Mouse (Mus musculus) limb, embryonic 15.5 days (tissue): Measurements from ENCODE around the gene Reep1. TPM values are rescaled to one million over a fixed set of nuclear protein-coding genes. Genes with fewer than 3 reads are reported as not detected.

Source experiments
- ATAC-seq: fragments of 200-750 bp; cut with Nextera tagmentation; 2 replicates; pipeline ENCODE4 v1.8.0; 2017; ENCODE audit warnings: low read depth, moderate TSS enrichment; ENCODE audit not compliant: insufficient number of reproducible peaks, low FRiP score, low TSS enrichment
- H3K27ac ChIP-seq: fragments of 300-500 bp; sonication (generic); 2 replicates; pipeline ENCODE4 v1.5.1; 2015; ENCODE audit warnings: moderate library complexity, mild to moderate bottlenecking, inconsistent platforms
- H3K27me3 ChIP-seq: fragments of 300-500 bp; sonication (generic); 2 replicates; pipeline ENCODE4 v1.6.1; 2015; ENCODE audit warnings: inconsistent platforms
- H3K36me3 ChIP-seq: fragments of 300-500 bp; sonication (generic); 2 replicates; pipeline ENCODE4 v1.6.1; 2015; ENCODE audit warnings: inconsistent platforms
- H3K4me1 ChIP-seq: fragments of 300-500 bp; sonication (generic); 2 replicates; pipeline ENCODE4 v1.6.1; 2015; ENCODE audit warnings: inconsistent platforms
- H3K4me2 ChIP-seq: fragments of 300-500 bp; sonication (generic); 2 replicates; pipeline ENCODE4 v1.6.1; 2015; ENCODE audit warnings: mild to moderate bottlenecking, inconsistent platforms
- H3K4me3 ChIP-seq: fragments of 300-500 bp; sonication (generic); 2 replicates; pipeline ENCODE4 v1.5.1; 2015; ENCODE audit warnings: mild to moderate bottlenecking, inconsistent platforms
- H3K9ac ChIP-seq: fragments of 300-500 bp; sonication (generic); 2 replicates; pipeline ENCODE4 v1.6.1; 2015; ENCODE audit warnings: inconsistent platforms
- H3K9me3 ChIP-seq: fragments of 300-500 bp; sonication (generic); 2 replicates; pipeline ENCODE4 v1.6.1; 2016; ENCODE audit warnings: inconsistent platforms
- WGBS: fragments of 180-500 bp; shearing (Covaris S2); methylation state at CpG from one replicate; pipeline ENCODE4 v1.1.7; 2015; 5-methylcytosine and 5-hydroxymethylcytosine counted together
- polyA plus RNA-seq: library from polyadenylated mRNA; unstranded; fragments of >200 nt; fragmentation: Nextera tagmentation; extraction: Ambion mirVana; gene quantifications from 2 replicates; pipeline ENCODE4 v1.2.1, GENCODE M21; 2015

Reep1 gene
- polyA plus RNA-seq, 1 experiment from 2014 or later = 13.5 TPM

DNA sequence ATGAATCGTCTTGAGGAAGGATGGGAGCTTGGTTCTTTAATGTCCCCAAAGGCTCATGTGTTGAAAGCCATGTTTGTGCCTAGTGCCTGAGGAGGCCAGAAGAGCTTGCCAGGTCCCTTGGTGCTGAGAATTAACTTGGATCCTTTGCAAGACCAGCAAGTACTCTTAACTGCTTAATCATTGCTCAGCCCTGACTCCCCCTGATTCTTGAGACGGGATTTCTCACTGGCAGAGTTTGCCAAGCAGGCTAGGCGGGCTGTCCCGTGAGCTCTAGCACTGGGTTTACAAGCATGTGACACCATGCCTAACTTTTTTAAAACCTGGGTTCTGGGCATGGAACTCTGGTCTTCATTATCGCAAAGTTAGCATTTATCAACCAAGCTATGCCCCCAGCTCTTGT is 7.6 kb downstream of the Reep1 start:
- H3K4me1 ChIP-seq = 0 out of 2 replicates have a peak, but pooled peaks cover 3% of the 10 kb centered on the region
- no peaks in the 10 kb centered on the region for H3K9me3 ChIP-seq
- WGBS = 32% methylated on average over 5 of the region's 5 CpGs
- H3K4me3 ChIP-seq = no peak overlapping the region
- H3K9ac ChIP-seq = no peak overlapping the region
- H3K36me3 ChIP-seq = no peaks in the 10 kb centered on the region
- no peak overlapping the region for H3K4me2 ChIP-seq
- no peak for ATAC-seq
- no peak overlapping the region for H3K27ac ChIP-seq
- H3K27me3 ChIP-seq = no peaks in the 10 kb centered on the region

DNA sequence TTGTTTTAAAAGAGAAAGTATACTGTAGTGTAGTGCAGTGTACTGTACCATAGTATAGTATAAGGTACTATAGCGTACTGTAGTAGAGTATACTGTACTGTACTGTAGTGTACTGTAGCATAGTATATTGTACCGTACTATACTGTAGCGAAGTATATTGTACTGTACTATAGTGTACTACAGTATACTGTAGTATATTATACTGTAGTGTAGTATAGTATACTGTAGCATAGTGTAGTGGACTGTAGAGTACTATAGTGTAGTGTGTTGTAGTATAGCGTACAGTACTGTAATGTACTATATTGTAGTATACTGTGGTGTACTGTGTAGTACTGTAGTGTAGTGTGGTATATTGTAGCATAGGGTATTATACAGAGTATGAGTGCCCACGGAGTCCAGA is 9.1 kb downstream of the Reep1 start:
- Histone ChIP-seq H3K9ac (no peak overlapping the region), H3K27ac (no peak overlapping the region), H3K4me3 (no peak overlapping the region), H3K27me3 (no peaks in the 10 kb centered on the region), H3K36me3 (no peaks in the 10 kb centered on the region), H3K4me2 (no peak overlapping the region), H3K4me1 (0 out of 2 replicates have a peak, but pooled peaks cover 3% of the 10 kb centered on the region), H3K9me3 (no peaks in the 10 kb centered on the region)
- ATAC-seq = no peak
- WGBS = 90% methylated on average over 5 of the region's 5 CpGs

DNA sequence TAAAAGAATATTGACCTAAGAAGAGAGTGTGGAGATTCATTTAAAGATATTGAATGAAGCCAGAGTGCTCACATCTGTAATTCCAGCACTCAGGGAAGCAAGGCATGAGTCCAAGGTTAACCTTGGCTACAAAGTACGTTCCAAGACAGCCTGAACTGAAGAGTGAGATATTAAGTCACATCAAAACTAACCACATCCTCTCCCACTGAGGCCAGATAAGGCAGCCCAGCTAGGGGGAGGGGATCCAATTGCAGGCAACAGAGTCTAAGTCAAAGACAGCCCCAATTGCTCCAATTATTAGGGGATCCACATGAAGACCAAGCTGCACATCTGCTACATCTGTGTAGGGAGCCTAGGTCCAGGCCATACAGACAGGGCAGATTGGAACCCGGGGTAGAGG is 11.0 kb downstream of the Reep1 start:
- H3K9ac ChIP-seq = no peak overlapping the region
- no peak overlapping the region for H3K27ac ChIP-seq
- 63% methylated on average over 2 of the region's 2 CpGs for WGBS
- no peak overlapping the region for H3K4me2 ChIP-seq
- no peaks in the 10 kb centered on the region for H3K36me3 ChIP-seq
- H3K27me3 ChIP-seq = no peaks in the 10 kb centered on the region
- no peak overlapping the region for H3K4me3 ChIP-seq
- 0 out of 2 replicates have a peak, but pooled peaks cover 7% of the 10 kb centered on the region for H3K4me1 ChIP-seq
- H3K9me3 ChIP-seq = no peaks in the 10 kb centered on the region
- ATAC-seq = no peak

DNA sequence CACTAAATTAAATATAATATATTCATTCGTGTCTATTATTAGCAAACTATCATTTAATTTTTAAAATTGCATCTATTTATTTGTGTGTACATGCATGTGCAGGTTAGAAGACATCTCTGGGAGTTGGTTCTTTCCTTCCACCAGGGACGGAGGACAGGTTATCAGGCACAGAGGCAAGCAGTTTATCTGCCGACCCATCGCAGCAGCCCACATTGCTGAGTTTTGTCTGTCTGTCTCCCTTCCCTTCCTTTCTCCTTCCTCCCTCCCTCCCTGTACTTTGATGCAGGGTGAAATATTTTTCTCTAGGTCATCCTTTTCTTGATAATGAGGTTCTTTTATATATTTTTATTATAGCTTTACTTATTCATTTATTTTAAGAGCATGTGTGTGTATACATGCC is 11.9 kb downstream of the Reep1 start:
- H3K4me2 ChIP-seq = no peak overlapping the region
- H3K36me3 ChIP-seq = no peaks in the 10 kb centered on the region
- no peaks in the 10 kb centered on the region for H3K27me3 ChIP-seq
- H3K9ac ChIP-seq = no peak overlapping the region
- H3K27ac ChIP-seq = no peak overlapping the region
- peaks cover 11% of the 10 kb centered on the region; the same call in 1 of the 2 replicates for H3K4me1 ChIP-seq
- WGBS = 87% methylated on average over 4 of the region's 4 CpGs
- ATAC-seq = no peak
- no peak overlapping the region for H3K4me3 ChIP-seq
- no peaks in the 10 kb centered on the region for H3K9me3 ChIP-seq

DNA sequence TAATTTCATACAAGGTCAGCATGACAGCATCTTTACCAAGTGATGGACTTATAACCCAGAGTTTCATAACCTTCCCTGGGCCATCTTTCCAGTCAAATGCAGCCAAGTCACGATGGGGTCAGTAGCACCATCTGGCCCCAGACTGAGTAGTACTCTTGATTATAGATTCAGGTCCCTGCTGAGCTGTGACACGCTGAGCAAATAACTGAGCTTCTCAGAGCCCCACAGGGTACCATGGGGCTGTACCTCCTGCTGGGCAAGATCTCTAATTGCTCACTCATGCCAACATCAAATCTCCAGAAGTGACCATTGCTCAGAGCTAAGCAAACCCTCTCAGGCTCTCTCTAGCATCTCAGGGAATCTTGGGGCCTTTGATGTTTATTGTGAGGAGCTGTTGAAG is 15.6 kb downstream of the Reep1 start:
- no peak overlapping the region for H3K27ac ChIP-seq
- H3K9me3 ChIP-seq = no peaks in the 10 kb centered on the region
- H3K27me3 ChIP-seq = no peaks in the 10 kb centered on the region
- H3K4me3 ChIP-seq = no peak overlapping the region
- H3K4me1 ChIP-seq = peaks cover 8% of the 10 kb centered on the region; the same call in 1 of the 2 replicates
- WGBS = 31% methylated on average over 2 of the region's 2 CpGs
- no peak overlapping the region for H3K4me2 ChIP-seq
- H3K9ac ChIP-seq = no peak overlapping the region
- H3K36me3 ChIP-seq = no peaks in the 10 kb centered on the region
- ATAC-seq = no peak

DNA sequence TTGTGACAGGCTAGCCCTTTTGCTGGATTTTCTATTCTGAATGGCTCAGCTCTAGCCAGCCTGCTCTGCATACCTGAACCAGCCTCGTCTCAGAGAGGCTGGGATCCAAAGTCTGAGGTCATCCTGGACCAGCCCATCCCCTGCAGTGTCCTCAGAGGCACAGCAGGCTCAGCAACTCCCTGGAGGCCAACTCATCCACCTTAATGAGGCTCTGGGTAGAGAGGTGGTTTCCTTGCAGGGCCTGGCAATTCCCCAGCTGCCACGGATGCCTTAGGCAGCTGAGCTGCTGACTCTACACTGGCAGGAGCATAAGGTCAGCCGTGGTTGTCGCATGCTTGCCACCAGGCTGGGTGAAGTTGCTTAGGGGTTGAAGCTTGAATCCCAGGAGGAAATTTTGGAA is 16.2 kb downstream of the Reep1 start:
- no peak overlapping the region for H3K9ac ChIP-seq
- no peak overlapping the region for H3K27ac ChIP-seq
- no peaks in the 10 kb centered on the region for H3K36me3 ChIP-seq
- H3K4me2 ChIP-seq = no peak overlapping the region
- H3K27me3 ChIP-seq = no peaks in the 10 kb centered on the region
- no peak for ATAC-seq
- H3K4me3 ChIP-seq = no peak overlapping the region
- 33% methylated on average over 4 of the region's 4 CpGs for WGBS
- H3K4me1 ChIP-seq = peaks cover 8% of the 10 kb centered on the region; the same call in 1 of the 2 replicates
- no peaks in the 10 kb centered on the region for H3K9me3 ChIP-seq

DNA sequence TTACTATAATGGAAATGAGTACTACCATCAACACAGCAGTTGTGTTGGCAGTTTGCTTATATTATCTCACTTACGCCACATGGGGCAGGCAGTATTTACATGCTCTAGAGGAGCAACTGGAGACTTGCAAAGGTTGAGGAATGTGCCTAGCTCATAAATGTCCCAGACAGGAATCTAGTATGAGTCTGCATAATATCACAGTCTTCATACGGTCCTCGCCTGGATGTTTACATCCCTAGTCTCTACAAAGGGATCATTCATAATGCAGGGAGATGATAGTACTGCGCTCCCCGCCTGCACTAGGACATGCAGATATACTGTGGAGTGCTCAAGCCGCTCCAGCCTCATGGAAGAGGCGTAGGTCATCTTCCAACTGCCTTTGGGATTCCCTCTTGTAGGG is 19.3 kb downstream of the Reep1 start:
- ATAC-seq = 0 out of 2 replicates have a peak, but pooled peaks have one; percentile 63
- Histone ChIP-seq H3K36me3 (no peaks in the 10 kb centered on the region), H3K27me3 (no peaks in the 10 kb centered on the region), H3K4me1 (peaks cover 8% of the 10 kb centered on the region; the same call in 1 of the 2 replicates), H3K27ac (no peak overlapping the region), H3K4me3 (no peak overlapping the region), H3K9me3 (no peaks in the 10 kb centered on the region), H3K4me2 (no peak overlapping the region), H3K9ac (no peak overlapping the region)
- 76% methylated on average over 7 of the region's 7 CpGs for WGBS

DNA sequence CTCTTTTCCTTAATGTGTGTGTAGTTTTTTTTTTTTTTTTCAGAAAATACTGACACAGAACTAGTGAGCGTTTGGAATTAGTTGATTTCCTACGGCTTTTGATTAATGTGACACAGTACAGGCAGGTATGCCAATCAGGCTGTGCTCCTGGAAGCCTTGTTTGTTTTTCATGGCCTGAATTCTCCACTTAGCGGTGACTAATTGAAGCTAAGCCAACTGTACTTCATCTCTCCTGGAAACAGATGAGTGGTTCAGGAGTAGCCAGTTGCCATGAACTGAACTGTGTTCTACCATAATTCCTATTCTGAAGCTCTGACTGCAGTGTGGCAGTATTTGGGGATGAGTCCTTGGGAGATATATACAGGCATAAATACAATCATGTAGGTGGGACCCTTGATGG is 20.9 kb downstream of the Reep1 start:
- 77% methylated on average over 3 of the region's 3 CpGs for WGBS
- H3K9me3 ChIP-seq = no peaks in the 10 kb centered on the region
- H3K4me1 ChIP-seq = peaks cover 4% of the 10 kb centered on the region; the same call in 1 of the 2 replicates
- H3K4me2 ChIP-seq = no peak overlapping the region
- ATAC-seq = no peak
- H3K4me3 ChIP-seq = no peak overlapping the region
- no peaks in the 10 kb centered on the region for H3K27me3 ChIP-seq
- no peak overlapping the region for H3K9ac ChIP-seq
- no peaks in the 10 kb centered on the region for H3K36me3 ChIP-seq
- H3K27ac ChIP-seq = no peak overlapping the region

DNA sequence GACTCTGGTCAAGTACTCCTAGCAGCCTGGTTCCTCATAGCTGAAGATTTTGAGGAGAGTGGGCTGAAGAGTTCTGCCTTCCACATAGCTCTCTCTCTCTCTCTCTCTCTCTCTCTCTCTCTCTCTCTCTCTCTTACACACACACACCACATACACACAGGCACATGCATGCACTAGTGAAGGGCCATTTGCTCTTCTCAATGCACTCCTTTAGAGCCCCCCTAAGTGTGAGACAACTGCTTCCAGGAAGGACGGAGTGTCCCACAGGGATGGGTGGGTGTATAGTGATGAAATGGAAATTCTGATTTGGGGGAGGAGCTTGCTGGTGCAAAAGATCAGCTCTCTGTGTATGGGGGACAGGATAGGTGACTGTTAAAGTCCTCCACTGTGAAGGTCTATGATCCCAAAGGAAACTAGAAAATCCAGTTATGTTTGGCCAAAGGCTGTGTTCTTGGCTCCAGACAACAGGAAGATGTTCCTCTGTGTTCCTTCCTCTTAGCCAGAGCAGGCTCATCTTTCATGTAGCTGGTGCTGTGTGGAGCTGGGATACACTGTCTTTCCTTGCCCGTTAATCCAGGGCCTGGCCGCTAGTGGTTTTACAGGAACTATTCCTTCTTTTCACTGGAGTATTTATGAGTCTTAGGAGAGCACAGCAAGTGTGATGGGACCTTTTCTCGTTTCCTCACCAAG is 27.7 kb downstream of the Reep1 start:
- Histone ChIP-seq H3K4me1 (peaks cover 14% of the 10 kb centered on the region), H3K4me2 (no peak overlapping the region), H3K27ac (0 out of 2 replicates have a peak overlapping the region, but pooled peaks have one; percentile 4), H3K4me3 (no peak overlapping the region), H3K36me3 (no peaks in the 10 kb centered on the region), H3K27me3 (no peaks in the 10 kb centered on the region), H3K9ac (no peak overlapping the region), H3K9me3 (no peaks in the 10 kb centered on the region)
- 25% methylated on average over 4 of the region's 4 CpGs for WGBS
- ATAC-seq = peak; percentile 31; the same call in 1 of the 2 replicates

DNA sequence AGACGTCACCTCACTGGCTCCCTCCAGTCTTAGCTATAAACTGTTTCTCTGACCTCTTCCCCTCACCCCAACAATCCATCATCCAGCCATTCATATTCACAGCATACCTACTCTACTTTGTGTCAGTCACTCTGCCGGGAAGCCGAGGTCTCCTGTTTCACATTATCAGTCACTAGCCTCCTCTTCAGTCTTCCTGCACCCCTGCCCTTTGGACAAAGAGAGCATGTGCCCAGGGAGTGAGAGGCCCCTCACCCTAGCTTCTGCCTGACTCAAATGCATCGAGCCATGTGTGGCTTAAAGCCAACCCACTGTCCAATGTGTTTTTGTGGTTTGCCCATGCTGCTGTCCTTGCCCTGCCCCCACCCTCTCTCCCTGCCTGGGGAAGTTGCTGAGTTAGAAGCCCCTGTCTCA is 28.2 kb downstream of the Reep1 start:
- Histone ChIP-seq H3K36me3 (no peaks in the 10 kb centered on the region), H3K27ac (0 out of 2 replicates have a peak overlapping the region, but pooled peaks have one; percentile 4), H3K9me3 (no peaks in the 10 kb centered on the region), H3K9ac (no peak overlapping the region), H3K27me3 (no peaks in the 10 kb centered on the region), H3K4me3 (no peak overlapping the region), H3K4me2 (no peak overlapping the region), H3K4me1 (peaks cover 16% of the 10 kb centered on the region)
- ATAC-seq = peak; percentile 41; the same call in 1 of the 2 replicates
- WGBS = 21% methylated on average over 4 of the region's 4 CpGs

DNA sequence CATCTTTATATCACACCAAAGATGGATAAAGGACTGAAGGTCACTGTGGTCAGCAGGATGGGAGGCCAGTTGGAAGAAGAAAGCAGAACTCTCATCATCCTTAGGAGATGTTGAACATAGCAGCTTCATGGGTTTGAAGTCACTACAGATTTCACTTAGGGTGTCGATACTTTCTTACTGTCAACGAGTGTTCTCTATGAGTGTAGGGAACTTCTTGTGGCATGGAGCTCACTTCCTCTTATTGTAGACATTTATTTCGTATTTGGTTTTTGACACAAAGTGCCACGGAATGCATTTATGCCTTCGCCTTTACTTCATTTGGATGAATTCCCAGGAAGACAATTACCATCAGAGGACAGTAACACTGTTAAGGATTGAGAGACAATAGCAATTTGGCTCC is 28.7 kb downstream of the Reep1 start:
- Histone ChIP-seq H3K9ac (no peak overlapping the region), H3K9me3 (no peaks in the 10 kb centered on the region), H3K27me3 (no peaks in the 10 kb centered on the region), H3K4me3 (no peak overlapping the region), H3K4me1 (peaks cover 21% of the 10 kb centered on the region), H3K4me2 (no peak overlapping the region), H3K36me3 (no peaks in the 10 kb centered on the region), H3K27ac (0 out of 2 replicates have a peak overlapping the region, but pooled peaks have one; percentile 4)
- ATAC-seq = no peak
- WGBS = 87% methylated on average over 5 of the region's 5 CpGs

DNA sequence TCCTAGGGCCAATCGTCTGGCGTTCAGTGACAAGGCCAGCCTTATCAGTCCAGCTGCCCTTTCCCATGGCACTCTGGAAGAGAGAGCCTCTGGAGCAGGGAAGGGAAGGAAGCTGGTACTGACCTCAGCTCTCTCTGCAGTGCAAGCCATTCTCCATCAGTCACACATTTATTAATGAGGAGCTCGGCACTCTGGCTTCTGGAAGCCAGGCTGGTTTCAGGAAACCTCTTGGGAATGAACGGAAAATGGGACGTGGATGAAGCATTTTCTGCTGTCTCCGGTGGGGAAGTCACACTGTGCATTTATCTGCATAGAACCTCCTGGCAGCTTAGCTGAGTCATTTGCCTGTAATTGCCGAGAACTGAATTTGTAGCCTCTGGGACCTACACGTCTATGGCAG is 29.8 kb downstream of the Reep1 start:
- no peak overlapping the region for H3K4me3 ChIP-seq
- no peaks in the 10 kb centered on the region for H3K9me3 ChIP-seq
- no peaks in the 10 kb centered on the region for H3K27me3 ChIP-seq
- H3K9ac ChIP-seq = no peak overlapping the region
- H3K36me3 ChIP-seq = no peaks in the 10 kb centered on the region
- H3K4me1 ChIP-seq = peaks cover 21% of the 10 kb centered on the region
- 72% methylated on average over 8 of the region's 8 CpGs for WGBS
- ATAC-seq = no peak
- no peak overlapping the region for H3K4me2 ChIP-seq
- no peak overlapping the region for H3K27ac ChIP-seq
